Mouse (Mus musculus) urinary bladder, postnatal 10 days (tissue): ENCODE data around the gene Olfm4.

Experiments
- DNase-seq: peaks from one replicate; pipeline ENCODE4 v3.0.0; 2022; ENCODE audit warnings: low spot score

The Olfm4 gene

DNA sequence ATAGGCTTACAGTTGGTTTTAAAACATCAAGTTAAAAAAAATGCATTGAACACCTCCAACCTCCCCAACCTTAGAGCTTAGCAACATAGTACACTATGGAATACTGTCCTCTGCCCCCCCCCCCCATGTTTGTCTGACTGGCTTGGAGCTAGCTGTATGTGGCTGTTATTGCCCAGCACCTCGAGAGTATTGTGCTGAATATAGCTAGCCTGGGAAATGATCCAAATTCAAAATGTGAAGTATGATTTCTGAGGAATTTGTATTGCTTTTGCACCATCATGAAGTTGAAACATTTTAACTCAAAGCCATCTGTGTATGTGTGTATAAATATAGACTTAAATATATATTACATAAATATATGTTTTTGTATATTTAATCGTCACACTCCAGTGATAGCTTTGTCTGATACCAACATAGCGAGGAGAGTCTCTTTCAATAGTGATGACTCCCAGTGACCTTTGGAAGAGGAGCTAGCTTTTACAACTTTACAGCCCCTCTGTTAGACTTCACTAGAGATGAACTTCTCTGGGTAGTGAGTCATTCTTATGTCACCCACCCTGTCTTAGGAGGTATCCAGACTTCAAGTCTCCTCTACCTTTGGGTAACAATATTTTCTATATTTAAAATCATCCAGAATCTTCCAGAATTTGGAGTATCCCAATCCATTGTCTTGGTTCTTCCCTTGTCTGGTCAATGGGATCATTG, 45.6 kb downstream of the Olfm4 start:
- DNase-seq, result no peak

- no peak for DNase-seq
Measured at GRCm38 (mm10) chr14:80039645-80040272, 55.9 kb downstream of the Olfm4 start.

- no peak for DNase-seq
Measured at GRCm38 (mm10) chr14:80046104-80046734, 62.3 kb downstream of the Olfm4 start.

DNA sequence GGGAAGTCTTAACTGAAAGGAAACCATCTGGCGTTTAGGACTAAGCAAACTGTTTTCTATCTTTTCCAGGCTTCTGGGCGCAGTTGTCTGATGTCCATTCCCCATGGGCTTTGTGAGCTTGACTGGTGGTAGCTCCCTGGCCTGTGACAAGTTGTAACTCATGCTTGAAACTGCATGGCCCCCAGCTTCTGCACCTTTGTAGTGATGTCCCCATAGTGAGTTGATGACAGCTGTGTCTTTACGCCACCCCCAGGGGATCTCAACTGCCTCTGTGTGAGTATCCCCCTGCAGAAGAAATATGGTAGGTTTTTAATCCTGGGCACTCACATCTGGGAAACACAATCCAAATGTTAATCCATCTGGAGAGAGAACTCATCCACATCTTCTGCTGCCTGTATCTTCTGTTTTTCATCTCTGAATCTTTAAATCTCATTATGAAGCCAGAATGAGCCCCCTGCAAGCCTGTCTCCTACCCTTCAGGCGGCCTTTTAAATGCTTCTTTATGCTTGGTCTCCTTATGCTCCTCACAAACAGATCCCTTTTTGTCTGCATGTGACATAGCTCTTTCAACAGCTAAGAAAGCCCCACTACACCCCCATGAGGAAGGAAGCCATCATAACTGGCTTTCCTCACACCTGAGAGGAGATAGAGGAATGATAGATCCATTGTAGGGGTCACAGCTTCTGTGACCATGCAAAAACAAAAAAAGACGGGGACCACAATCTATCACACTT, 63.7 kb downstream of the Olfm4 start:
- no peak for DNase-seq

- no peak for DNase-seq
Measured at GRCm38 (mm10) chr14:80055725-80056124, 71.8 kb downstream of the Olfm4 start.

DNA sequence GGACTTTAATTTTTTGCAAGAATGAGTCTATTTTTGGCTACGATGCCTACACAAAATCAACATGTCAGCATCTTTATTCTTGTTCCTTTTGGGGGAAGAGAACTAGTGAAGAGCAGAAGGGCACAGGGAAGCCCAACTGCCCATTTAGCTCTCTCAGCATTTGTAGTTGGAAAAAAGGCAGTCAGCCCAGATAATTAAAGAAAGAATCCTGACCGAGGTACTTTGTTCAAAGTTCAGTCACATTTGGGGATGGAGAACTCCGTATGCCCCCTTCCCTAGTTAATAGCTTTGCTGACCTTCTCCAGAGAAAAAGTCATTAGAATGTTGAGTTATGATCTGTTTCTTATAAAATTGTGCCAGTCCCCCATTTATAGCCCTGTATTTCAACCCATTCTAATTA, 77.8 kb downstream of the Olfm4 start:
- no peak for DNase-seq

DNA sequence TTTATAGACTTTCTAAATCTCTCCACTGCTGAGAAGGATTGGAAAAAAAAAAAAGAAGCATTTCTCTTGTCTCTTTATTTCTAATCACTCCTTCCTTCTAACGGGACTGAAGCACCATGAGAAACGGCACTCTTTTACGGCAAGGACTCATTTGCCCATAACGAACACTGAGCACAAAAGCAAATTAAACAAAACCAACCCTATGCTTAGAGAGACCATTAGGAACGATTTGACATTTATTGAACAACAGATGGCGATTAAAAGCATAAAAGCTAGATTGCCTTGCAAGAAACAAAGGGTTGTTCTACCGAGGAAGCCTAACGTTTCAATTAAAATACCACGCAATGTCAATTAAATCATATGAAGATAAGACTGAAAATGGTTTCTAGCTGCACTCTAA, 79.0 kb downstream of the Olfm4 start:
- DNase-seq, result no peak

GRCm38 (mm10) chr14:80070580-80070979, 86.7 kb downstream of the Olfm4 start:
- no peak for DNase-seq
